Mouse (Mus musculus) kidney, adult 8-10 months (tissue): Measurements from ENCODE around the gene Zbtb48.

Experiments used
- DNase-seq, 2 experiments: peaks; one replicate each; pipeline ENCODE4 v3.0.0; 2022

The Zbtb48 gene

DNA sequence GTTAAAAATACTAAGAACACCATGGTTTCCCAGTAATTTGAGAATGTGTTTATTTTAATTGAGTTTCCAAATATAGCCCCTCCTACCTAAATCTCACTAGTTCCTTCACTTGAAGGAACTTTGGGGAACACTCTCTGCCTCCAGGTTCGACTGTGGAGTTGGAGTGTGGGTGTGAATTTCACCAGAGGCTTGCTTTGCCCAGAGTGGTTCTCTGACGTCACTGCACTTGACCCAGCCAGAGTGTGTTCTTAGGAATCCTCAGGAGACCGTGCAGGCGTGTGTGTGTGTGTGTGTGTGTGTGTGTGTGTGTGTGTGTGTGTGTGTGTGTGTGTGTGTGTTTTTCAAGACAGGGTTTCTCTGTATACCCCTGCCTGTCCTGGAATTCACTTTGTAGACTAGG lies 26.6 kb downstream of the Zbtb48 start:
- DNase-seq, result no peak

DNA sequence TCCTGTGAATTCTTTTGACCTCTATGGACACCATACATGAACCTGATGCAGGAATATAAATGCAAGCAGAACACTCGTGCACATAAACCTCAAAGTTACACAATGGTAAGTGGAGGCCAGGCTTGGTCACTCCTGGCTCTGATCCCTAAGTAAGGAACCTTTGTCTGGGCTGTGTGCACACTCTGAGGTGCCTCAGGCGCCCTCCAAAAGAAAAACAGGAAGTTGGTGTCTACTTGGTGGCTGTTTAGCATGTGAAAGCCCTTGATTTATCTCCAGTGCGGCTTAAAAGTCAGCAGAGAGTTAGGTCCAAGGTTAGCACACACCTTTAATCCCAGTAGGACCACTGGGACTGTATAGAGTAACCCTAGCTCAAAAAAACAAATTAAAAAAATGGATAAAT lies 28.0 kb downstream of the Zbtb48 start:
- DNase-seq, result no peak

DNA sequence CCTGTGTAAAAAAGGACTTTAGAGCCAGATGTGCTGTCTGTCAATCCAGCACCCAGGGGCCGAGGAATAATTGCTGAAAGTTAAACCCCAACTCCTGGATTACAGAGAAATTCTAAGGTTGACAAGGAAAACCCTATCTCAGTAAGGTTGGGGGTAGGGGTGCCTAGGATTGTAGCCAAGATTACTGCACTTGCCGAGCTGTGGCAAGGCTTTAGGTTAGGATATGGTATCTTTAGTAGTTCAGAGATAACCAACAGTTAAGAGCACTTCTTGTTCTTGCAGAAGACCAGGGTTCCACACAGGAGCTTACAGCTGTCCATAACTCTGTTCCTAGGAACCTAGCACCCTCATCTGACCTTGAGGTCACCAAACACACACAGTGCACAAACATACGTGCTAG lies 29.8 kb downstream of the Zbtb48 start:
- no peak for DNase-seq

DNA sequence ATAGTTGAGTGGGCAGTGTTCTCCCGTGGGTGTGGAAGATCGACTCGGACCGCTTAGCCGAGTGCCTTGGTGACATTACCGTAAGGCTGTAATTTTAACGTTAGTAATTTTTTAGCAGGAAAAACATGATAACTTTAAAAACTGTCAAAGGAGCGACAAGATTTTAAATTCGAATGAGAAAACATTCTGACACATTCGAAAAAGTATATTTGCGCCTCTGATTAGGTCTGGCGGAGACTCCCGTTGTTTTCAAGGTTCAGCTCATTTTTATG lies 30.6 kb downstream of the Zbtb48 start:
- DNase-seq, result no peak

DNA sequence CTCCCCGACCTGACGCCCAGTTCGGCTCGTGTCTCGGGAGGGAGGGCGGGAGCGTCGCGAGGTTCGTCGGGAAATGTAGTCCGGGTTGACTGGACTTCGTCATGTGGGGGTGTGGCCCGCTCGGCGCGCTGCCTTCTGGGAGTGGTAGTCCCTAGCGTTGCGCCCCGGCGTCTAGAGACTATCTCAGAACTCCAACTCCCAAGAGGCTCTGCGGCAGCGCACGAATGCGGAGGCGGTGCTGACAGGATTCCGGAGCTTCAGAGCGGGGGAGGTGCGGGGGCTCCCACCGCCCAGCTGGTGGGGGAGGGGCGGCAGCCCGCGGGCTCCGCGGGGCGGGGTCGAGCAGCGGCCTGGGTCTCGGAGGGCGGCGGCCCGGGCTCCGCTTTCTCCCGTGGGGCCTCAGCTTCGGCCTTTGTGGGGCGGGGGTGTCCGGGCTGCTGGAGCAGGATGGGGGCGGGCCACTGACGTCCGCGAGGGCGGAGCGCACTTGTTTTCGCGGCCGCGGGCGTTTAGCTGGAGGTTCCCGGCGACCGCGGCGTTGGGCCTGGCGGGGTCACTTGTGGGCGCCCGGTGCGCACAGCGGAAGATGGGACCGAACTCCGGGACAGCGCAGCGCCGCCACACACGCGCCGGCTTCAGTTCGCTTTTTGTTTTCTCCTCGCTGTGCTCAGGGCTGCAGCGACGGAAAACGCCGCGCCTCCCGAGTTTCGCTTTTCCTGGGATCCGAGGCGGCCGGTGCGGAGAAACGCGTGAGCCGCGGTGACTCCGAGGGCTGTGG lies 31.1 kb downstream of the Zbtb48 start, which contains the start of gene Phf13:
Gene Phf13 (minus strand): TSS at position 86 of the 778 bp plus-strand sequence.
- DNase-seq, result peak; percentile 99

DNA sequence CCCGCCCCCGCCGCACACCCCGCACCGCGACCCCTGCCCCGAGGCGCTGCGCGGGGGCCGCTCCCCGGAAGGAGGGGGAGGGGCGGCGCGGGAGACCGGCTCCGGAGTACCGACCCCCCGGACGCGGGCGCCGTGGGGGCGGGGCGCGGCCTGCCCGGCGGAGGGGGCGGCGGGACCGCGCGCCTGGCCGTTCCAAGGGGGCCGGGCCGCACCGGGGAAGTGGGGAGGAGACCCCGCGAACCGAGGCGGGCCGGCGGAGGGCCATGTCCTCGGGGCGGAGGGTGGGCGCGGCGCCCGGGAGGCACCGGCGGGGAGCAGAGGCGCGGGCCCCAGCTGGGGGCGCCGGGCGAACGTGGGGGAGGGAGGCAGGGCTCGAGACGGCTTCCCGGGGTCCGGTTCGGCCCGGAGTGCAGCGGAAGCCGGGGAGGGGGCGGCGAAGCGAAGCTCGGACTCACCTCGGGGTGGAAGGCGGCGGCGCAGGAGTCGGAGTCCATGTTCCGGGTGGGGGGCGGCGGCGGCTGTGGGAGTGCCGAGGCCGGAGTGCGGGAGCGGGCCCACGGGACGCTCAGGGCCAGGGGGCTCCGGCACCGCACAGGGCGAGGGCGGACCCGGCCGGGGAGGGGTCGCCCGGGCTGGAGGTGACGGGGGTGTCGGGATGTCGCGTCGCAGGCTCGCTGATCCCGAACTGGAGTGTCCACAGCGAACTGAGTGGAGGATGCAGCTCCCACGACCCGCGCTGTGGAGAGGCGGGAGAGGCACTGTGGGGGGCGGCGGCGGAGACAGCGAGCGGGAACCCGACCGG lies 31.9 kb downstream of the Zbtb48 start:
- no peak for DNase-seq

DNA sequence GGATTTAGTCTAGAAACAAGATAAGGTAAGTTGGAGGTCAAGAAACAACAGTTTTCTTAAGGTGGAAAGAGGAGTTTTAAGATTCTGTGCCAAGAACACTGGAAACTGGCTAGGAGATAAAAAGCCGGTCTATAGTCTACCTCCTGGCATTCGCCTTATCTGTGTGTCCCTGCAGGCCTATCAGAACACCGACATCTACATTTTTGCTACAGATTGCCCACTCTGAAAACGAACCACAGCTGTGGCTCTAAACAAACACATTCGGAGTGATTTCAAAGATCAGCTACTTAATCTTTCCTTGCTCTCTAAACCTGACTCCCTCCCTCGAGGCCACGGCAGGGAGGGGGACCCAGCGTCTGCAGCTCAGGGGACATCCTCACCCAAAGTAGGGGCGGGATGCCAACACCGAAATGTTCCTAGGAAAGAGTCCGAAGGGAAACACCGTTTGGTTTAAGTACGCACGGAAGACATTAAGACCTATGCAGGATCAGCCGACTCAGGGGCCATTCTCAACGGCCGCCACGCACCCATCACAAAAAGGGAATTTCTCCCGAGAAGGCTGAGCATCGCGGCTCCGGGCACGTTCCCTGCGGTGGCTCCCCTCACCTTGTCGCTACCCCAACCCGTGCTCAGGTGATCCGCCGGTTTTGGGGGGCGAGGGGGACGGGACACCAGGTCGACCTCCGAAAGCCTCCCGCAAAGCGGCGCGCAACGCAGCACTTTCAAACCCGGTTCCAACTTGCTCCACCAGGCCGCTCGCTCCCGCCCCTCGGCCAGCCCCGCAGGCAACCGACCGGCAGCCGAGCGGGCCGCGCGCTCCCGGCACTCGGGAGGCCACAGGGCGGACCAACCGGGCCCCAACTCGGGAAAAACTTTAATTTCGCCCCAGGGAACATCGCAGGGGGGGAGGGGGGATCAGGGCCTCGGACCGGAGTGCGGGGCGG lies 33.0 kb downstream of the Zbtb48 start:
- no peak for DNase-seq

DNA sequence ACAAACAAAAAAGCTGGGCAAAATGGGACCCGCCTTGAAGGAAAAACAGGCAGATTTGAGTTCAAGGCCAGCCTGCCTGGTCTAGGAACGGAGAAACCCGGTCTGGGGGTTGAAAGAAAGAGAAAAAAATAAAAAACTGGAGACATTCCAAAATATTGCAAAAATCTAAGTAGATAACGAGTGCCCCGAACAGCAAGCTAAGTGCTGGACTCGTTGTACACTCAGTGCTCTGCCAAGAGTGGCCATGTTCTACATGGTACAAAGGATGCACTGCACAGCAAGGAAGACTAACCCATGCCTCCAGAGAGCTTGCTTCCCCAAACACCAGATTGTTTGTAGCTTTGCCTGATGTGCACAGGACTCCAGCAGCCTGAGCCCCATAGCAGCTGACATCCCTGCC lies 34.4 kb downstream of the Zbtb48 start:
- no peak for DNase-seq

DNA sequence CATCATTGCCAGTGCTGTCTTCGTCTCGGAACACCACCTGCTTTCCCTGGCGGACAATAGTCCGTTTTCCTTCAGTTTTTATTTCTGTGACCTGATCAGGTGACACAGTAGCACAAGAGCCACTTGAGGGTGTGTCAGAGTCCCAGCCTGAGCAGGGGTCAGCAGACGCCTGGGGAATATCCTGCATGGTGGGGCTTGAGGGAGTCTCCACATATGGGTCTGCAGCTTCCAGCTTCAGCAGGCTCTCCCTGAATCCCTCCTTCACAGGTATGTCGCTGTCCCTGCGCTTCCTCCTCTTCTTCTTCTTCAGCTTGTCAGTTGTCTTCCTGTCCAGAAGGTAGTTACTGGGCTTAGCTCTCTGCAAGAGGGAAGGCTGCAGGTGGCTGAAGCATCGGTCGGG lies 35.4 kb downstream of the Zbtb48 start:
- DNase-seq, result no peak

DNA sequence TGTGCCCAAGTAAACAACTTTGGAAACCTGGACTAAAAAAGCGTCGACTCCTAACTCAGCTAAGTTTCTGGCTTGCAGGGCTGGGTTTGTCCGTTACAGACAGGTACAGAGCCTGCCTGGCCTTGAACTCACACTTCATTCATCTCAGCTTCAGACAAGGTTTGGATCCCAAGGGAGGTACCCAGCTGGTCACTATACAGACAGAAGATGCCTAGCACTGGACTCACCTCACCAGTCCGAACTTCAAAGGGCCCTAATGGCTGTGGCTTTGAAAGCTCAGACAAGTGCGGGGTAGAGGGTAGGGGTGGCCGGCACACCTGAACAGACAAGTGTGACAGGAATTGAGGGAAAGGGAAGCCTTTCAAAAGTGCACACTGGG lies 38.4 kb downstream of the Zbtb48 start:
- DNase-seq, result no peak

DNA sequence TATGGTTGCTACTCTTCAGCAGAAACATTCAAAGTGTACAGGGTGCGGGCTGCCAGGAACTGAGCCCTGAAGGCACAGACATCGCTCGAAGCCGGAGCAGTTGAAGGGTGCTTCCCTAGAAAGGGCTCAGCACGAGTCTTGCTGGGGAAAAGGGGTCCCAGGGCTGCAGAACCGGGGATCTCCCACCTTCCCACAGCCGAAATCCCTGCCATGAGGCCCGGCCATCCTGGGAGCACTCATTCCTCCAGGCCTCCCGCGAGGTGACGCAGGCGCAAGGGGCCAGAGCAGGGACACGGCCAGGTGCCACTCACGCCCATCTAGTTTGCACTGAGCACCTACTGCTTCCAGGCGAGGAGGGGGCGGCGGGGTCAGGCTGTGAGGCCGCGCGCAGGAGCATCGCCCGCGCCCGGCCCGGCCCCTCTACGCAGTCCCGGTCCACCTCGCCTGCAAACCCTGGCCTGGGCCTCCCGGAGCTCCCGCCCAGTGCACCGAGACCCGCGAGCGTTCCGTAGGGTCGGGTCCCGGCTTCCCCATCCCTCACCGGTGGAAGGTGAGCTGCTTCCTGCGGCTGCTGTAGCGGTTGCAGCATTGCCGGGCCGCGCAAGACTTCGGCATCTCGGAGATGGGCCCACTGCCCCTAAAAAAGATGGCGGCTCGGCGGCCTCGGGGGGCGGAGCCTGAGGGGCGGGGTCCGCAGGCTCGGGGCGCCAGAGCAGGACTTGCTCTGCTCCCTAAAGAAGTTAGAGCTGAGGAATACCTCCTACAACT lies 38.9 kb downstream of the Zbtb48 start, which contains the start of gene Thap3:
Gene Thap3 (minus strand): TSS at position 656 of the 768 bp plus-strand sequence.
- peak; percentile 69 to 84 for DNase-seq

DNA sequence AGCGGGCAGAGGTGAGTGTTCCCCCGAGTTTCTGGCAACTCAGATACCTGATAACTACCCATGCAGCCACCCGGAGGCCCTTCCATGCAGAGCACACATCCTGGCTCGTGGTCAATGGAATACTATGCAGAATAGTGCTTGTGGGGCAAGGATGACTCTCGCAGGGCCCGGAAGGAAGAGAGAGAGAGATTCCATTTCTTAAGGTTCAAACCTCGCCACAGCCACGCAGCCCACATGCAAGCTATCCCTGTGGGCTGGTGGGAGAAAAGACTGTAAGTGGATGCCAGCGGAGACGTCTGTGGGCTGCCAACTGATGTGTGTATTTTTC lies 39.5 kb downstream of the Zbtb48 start:
- DNase-seq, result no peak

DNA sequence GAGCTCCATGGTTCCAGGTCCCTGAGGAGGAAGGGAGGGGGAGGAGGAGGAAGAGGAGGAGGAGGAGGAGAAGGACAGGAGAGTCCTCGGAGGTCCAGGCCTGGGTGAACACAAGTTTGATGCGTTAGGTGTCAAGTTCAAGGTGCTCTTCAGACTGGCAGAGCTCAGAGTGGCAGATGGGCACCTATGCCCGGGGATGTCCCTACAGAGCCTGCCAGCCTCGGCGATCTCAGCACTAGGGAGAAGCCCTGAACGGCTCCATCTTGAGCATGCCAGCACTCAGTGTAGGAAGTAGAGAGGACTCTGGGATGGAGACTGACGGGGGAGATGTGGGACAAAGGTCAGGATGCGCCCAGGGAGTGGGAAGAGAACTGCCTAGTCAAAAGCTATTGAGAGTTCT lies 40.8 kb downstream of the Zbtb48 start:
- no peak for DNase-seq

DNA sequence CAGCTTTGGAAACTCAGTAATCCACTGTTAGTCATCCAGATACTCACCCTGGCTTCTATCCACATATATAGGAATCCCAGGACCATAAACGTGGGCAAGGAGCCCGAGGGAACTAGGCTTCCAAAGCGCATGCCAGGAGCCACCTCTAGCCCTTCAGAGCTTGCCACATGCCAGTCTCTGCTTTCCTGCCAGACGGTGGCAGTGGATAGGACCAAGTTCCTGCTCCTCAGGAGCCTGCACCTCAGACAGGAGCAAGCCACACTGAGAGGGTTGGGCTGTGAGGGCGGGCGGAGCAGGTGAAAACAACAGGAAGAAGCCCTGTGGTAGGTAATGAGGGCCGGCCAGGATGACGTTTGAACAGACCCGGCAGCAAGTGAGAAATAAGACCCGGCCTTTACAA lies 41.6 kb downstream of the Zbtb48 start:
- DNase-seq, result no peak

DNA sequence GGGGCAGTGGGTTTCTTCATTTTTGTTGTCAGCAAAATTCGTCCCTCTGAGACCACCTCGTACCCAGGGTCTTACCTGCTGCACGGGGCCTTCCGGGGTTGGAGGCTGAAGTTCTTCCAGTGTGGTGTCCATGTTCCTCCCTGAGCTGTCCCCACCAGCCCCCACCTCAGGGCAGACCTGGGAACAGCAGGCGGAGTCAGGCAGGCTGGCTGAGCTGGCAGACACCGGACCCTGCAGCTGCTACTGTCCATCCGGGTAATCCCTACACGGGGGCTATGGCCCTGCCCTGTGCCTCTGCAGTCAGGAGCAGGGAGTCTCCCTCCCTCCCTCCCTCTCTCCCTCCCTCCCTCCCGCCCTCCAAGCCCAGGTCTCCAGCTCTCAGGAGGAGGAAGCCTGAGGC lies 43.9 kb downstream of the Zbtb48 start:
- no peak for DNase-seq

DNA sequence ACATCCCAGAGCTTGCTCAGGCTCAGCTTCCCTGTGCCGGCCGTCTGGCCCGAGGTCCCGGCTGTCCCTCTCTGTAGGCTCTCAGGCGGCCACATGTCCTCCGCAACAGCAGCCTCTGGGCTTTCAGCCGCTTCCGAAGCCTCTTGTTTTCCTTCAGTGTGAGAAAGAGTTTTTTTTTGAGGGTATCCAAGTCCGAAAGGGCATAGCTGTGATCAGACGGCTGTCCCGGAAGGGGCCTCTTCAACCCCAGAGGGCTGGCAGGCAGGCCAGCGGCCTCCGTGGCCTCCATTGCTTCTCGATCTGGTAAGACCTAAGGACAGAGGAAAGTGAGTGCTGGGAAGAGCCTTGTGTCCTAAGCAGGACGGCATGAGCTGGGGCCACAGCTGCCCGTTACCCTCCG lies 44.4 kb downstream of the Zbtb48 start:
- no peak for DNase-seq

DNA sequence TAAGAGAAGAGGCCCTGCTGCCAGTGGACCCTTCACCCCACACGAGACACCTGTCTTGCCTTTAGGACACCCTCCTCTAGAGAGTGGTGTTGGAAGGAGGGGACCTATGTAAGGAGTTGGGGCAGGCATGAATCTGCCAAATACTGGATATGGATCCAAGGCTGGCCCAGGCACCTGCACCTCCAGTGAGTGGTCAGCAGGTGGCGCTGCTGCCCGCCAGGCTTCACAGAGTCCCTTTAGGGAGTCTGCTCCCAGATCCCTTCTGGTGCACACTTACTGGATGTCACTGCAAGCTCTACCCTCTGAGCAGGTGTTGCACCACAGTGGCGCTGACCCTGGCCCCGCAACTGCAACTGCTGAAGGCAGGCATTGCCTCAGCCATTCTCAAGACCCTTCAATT lies 46.1 kb downstream of the Zbtb48 start:
- peak; percentile 70 to 87 for DNase-seq

DNA sequence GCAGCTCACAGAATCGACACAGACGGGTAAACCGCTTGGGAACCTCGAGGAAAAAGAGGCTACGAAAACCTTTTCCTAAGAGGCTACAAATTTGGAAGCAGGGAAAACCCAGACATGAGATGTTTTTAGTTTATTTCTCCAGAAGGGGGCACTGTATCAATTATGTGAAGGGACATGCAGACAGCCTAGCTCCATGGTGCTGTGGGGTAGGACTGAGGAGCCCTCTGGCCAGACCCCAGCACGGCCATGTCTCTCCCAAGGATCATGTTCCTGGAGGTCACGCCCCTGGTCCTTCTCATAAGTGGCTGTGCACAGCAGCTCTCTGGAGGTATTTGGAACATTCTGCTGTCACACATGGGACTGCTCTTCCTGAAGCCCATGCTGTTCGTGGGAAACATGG lies 46.8 kb downstream of the Zbtb48 start:
- no peak for DNase-seq

DNA sequence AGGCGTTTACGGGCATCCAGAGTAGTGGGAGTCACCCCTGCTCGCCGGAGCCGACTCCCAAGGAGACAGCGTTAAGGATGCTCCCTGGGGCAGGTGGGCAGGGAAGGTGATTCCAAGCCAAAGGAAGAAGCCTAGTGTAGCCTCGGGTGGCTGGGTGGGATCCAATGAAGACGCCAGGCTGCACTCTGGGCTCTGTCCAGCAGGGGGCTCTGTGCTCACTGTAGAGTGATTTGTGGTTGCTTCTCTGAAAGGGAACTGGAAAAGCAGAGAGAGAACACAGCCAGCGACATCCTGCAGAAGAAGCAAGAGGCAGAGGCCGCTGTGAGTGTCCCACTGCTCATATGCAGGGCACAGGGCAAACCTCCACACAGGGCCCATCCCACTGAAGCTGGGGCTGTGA lies 49.7 kb downstream of the Zbtb48 start:
- peak; percentile 57 to 86 for DNase-seq

DNA sequence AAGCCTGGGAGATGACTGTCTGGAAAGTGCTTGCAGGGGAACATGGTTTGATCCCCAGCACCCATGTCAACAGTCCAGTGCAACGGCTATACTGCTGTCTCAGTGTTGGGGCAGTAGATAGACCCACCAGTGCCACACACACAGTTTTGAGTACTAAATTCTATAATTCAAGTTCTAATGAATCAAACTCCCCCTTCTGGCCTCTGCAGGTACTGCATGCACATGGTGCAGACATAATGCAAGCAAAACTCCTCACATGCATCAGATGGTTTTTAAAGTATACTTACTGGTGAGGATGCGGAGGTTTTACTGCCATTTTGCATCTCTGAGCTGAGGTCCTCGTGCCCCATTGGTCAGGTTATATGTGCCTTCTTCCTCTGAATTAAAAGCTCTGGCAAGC lies 52.0 kb downstream of the Zbtb48 start:
- peak in 1 of 2 experiments; percentile 49 for DNase-seq

DNA sequence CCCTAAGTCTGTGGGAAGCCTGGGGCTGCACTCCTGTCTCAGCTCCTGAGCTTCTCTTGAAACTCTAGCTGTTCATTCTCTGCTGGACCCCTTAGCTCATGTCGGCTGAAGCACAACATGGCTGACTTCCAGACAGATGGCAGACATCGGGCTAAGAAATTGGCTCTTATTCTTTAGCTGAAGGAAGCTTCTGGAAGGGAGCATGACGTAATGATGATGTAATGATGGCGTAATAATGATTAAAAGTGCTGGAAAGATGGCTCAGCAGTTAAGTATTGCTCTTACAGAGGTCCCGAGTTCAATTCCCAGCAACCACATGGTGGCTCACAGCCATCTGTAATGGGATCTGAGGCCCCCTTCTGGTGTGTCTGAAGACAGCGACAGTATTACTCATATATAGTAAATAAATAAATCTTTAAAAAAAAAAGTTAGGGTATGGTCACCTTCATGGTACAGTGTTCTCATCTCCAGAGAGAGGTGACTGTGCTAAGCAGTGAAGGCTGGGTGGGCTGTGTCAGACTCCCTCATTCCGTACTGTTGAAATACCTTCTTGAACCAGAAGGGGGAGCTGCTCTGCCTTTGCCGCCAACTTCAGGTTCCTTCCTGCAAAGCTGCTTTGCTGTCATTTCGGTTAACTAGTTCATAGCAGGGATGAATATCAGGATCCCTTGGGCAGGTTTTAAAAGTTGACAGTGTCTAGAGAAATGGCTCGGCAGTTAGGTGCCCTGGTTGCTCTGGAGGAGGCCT lies 55.1 kb downstream of the Zbtb48 start:
- no peak for DNase-seq
